Mouse (Mus musculus): ENCODE results near the gene Myo6. TPM values are rescaled to one million over a fixed set of nuclear protein-coding genes. Genes with fewer than 3 reads are reported as not detected.

Myo6 gene
- total RNA-seq (2021), result 10 to 100 TPM in 1 of 2 experiments, 1 to 10 TPM in 1; 9.0 to 10.3 TPM
- long read RNA-seq, experiment 1, partial matches to known transcripts, result 1 of 2 reads
- long read RNA-seq, experiment 1, other reads (novel, unspliced or antisense), result 0 of 2 reads
- long read RNA-seq, experiment 2, full-length matches to known transcripts, result 1 of 9 reads
- long read RNA-seq, experiment 2, partial matches to known transcripts, result 1 of 9 reads
- long read RNA-seq, experiment 2, other reads (novel, unspliced or antisense), result 7 of 9 reads

GRCm38 (mm10) chr9:80164611-80165474 is at the start of gene Myo6:
Myo6 (plus strand) TSS chr9:80165031.
- peak; percentile 95 for DNase-seq
- intact Hi-C loops (cut with DNase I; ENCODE audit: low total_unique reads), result no loop called here

GRCm38 (mm10) chr9:80145992-80146587 is 18.7 kb upstream of the Myo6 start:
- DNase-seq, result no peak
- intact Hi-C loops (cut with DNase I; ENCODE audit: low total_unique reads), result no loop called here

GRCm38 (mm10) chr9:80149594-80149993 is 15.2 kb upstream of the Myo6 start:
- no peak for DNase-seq
- intact Hi-C loops (cut with DNase I; ENCODE audit: low total_unique reads), result no loop called here

- intact Hi-C loops (cut with DNase I; ENCODE audit: low total_unique reads), result no loop called here
- peak; percentile 26 for DNase-seq
Observed at GRCm38 (mm10) chr9:80155277-80155676, 9.6 kb upstream of the Myo6 start.

- DNase-seq, result no peak
- intact Hi-C loops (cut with DNase I; ENCODE audit: low total_unique reads), result no loop called here
Observed at GRCm38 (mm10) chr9:80156780-80157179, 8.1 kb upstream of the Myo6 start.

- intact Hi-C loops (cut with DNase I; ENCODE audit: low total_unique reads), result no loop called here
Observed at GRCm38 (mm10) chr9:80157840-80158465, 6.9 kb upstream of the Myo6 start.

GRCm38 (mm10) chr9:80158937-80159336 is 5.9 kb upstream of the Myo6 start:
- DNase-seq, result no peak
- intact Hi-C loops (cut with DNase I; ENCODE audit: low total_unique reads), result no loop called here

More at GRCm38 (mm10) chr9:80157840-80158465, 6.9 kb upstream of the Myo6 start:
- no peak for DNase-seq

GRCm38 (mm10) chr9:80161451-80161850 is 3.4 kb upstream of the Myo6 start:
- intact Hi-C loops (cut with DNase I; ENCODE audit: low total_unique reads), result no loop called here
- DNase-seq, result no peak

- DNase-seq, result no peak
- intact Hi-C loops (cut with DNase I; ENCODE audit: low total_unique reads), result no loop called here
Observed at GRCm38 (mm10) chr9:80163126-80163723, 1.6 kb upstream of the Myo6 start.

- DNase-seq, result no peak
- intact Hi-C loops (cut with DNase I; ENCODE audit: low total_unique reads), result no loop called here
Observed at GRCm38 (mm10) chr9:80164191-80164590, 640 bp upstream of the Myo6 start.

- no peak for DNase-seq
- intact Hi-C loops (cut with DNase I; ENCODE audit: low total_unique reads), result no loop called here
Observed at GRCm38 (mm10) chr9:80165690-80166089, 859 bp downstream of the Myo6 start.

- intact Hi-C loops (cut with DNase I; ENCODE audit: low total_unique reads), result no loop called here
- no peak for DNase-seq
Observed at GRCm38 (mm10) chr9:80166425-80166824, 1.6 kb downstream of the Myo6 start.

- intact Hi-C loops (cut with DNase I; ENCODE audit: low total_unique reads), result no loop called here
- DNase-seq, result no peak
Observed at GRCm38 (mm10) chr9:80167089-80167488, 2.3 kb downstream of the Myo6 start.

- no peak for DNase-seq
- intact Hi-C loops (cut with DNase I; ENCODE audit: low total_unique reads), result no loop called here
Observed at GRCm38 (mm10) chr9:80169551-80169950, 4.7 kb downstream of the Myo6 start.

- intact Hi-C loops (cut with DNase I; ENCODE audit: low total_unique reads), result no loop called here
- no peak for DNase-seq
Observed at GRCm38 (mm10) chr9:80171241-80171640, 6.4 kb downstream of the Myo6 start.

GRCm38 (mm10) chr9:80172396-80173222 is 7.8 kb downstream of the Myo6 start:
- no peak for DNase-seq
- intact Hi-C loops (cut with DNase I; ENCODE audit: low total_unique reads), result no loop called here

- DNase-seq, result peak; percentile 69
- intact Hi-C loops (cut with DNase I; ENCODE audit: low total_unique reads), result no loop called here
Observed at GRCm38 (mm10) chr9:80173629-80174028, 8.8 kb downstream of the Myo6 start.

GRCm38 (mm10) chr9:80176696-80177478 is 12.1 kb downstream of the Myo6 start:
- intact Hi-C loops (cut with DNase I; ENCODE audit: low total_unique reads), result no loop called here
- no peak for DNase-seq

Data from gastrocnemius, postnatal 14 days (tissue).